Mouse (Mus musculus): ENCODE measurements around the gene Slc1a5.

Slc1a5 gene

GRCm38 (mm10) chr7:16844696-16845071 is 63.5 kb downstream of the Slc1a5 start:
- in situ Hi-C loops (cut with MboI; ENCODE audit: low sequenced_read_pairs), result no loop called here

GRCm38 (mm10) chr7:16845072-16845819 is 64.1 kb downstream of the Slc1a5 start:
- in situ Hi-C loops (cut with MboI; ENCODE audit: low sequenced_read_pairs), result no loop called here

GRCm38 (mm10) chr7:16845820-16846167 is 64.7 kb downstream of the Slc1a5 start:
- in situ Hi-C loops (cut with MboI; ENCODE audit: low sequenced_read_pairs), result no loop called here

GRCm38 (mm10) chr7:16846775-16847174 is 65.6 kb downstream of the Slc1a5 start:
- in situ Hi-C loops (cut with MboI; ENCODE audit: low sequenced_read_pairs), result no loop called here

GRCm38 (mm10) chr7:16847507-16847906 is 66.4 kb downstream of the Slc1a5 start:
- in situ Hi-C loops (cut with MboI; ENCODE audit: low sequenced_read_pairs), result no loop called here
